Mouse (Mus musculus) spleen, adult 2 months (tissue): Measurements from ENCODE around the gene Podn.

Experiments
- CTCF ChIP-seq: fragments of 200-500 bp; IDR thresholded peaks from 2 replicates; pipeline ENCODE4 v1.5.1; 2011; ENCODE audit warnings: mild to moderate bottlenecking, inconsistent platforms; ENCODE audit not compliant: insufficient read depth, insufficient read length, insufficient replicate concordance; ENCODE audit errors: extremely low read depth
- POLR2A ChIP-seq: fragments of 200-500 bp; IDR thresholded peaks from 2 replicates; pipeline ENCODE4 v1.6.1; 2011; ENCODE audit warnings: low read depth, low read length, inconsistent platforms

DNA sequence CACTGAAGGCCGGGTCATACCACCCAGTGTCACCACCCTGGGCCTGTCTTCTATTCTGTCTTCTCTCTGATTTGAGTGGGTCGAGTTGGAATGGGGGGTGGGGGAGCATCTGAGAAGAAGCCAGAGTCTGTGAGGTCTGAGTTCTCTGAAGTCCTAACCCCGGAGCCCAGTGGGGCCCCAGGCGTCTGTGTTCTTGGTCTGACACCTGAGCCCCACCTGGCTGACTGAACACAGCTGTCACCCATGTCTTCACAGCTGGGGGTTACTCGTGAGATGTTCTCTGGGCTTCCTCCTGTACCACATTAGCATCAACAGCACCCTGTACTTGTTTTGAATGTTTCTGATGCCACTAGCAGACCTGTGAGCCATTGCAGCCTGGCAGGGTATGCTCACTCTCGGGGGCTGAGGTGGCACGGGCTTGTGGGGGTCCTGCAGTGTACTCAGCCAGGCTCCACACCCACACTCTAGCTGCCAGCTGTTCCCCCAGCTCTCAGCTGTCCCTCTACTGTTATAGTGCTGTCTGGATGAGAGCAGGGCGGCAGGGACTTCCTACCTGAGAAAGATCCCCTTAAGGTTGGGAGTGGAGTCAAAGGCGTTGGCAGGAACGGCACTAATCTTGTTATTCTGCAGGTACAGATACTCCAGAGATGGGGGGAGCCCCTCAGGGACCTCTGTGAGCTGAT, 77.9 kb downstream of the Podn start:
- TF ChIP-seq POLR2A: no peak
- no peak for TF ChIP-seq CTCF
